Mouse (Mus musculus): ENCODE measurements around the gene Fam92a. TPM values are rescaled to one million over a fixed set of nuclear protein-coding genes. Genes with fewer than 3 reads are reported as not detected.

Fam92a gene
- 22.3 TPM for polyA plus RNA-seq (2014; fragmentation: Illumina TruSeq; extraction: RNeasy Lipid Tissue Mini Kit (QIAGEN cat#74804); ENCODE audit: low read depth, low replicate concordance)

GRCm38 (mm10) chr4:12171318-12172091, at the start of gene Fam92a:
TSS of gene Fam92a (minus strand) at chr4:12172015.

GRCm38 (mm10) chr4:12140141-12140567, 31.7 kb downstream of the Fam92a start, which contains the start of gene Rbm12b1:
TSS of gene Rbm12b1 (plus strand) at chr4:12140264.

Other genes with a start within 250 kb of the Fam92a start
- not detected for gene Gm10604, start 190.8 kb downstream of the Fam92a start, polyA plus RNA-seq (2014; fragmentation: Illumina TruSeq; extraction: RNeasy Lipid Tissue Mini Kit (QIAGEN cat#74804); ENCODE audit: low read depth, low replicate concordance)
- 11.1 TPM for gene Rbm12b2, start 82.6 kb downstream of the Fam92a start, polyA plus RNA-seq (2014; fragmentation: Illumina TruSeq; extraction: RNeasy Lipid Tissue Mini Kit (QIAGEN cat#74804); ENCODE audit: low read depth, low replicate concordance)
- gene Rbm12b1, start 31.8 kb downstream of the Fam92a start, polyA plus RNA-seq (2014; fragmentation: Illumina TruSeq; extraction: RNeasy Lipid Tissue Mini Kit (QIAGEN cat#74804); ENCODE audit: low read depth, low replicate concordance): 7.6 TPM

All from adipose tissue, adult 10 weeks (tissue).